Mouse (Mus musculus): ENCODE measurements around the gene L3mbtl4.

DNA sequence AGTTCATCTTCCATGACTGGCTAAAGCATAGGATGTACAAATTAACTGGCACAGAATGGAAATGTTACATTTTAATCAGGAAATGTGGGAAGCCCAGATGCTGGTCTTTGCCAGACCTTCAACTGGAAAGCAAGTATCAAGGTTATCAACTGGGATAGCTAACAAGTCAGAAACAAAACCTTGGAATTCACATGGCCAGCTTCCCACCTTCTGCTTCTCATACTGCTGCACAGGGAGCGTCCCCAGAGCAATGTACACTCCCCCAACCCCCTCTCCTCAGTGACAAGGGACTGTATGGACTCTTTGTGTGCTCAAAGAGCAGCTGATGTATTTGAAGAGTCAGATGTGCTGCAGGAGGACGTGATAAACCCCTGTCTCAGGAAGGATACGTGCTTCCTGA lies 49.0 kb downstream of the L3mbtl4 start:
- no peak for TF ChIP-seq POLR2A (IDR thresholded peaks at IDR 0.05; ENCODE audit: low read depth, low read length)
- TF ChIP-seq SMC3 (IDR thresholded peaks at IDR 0.05; ENCODE audit: low read depth, low read length) = no peak
- no peak for TF ChIP-seq CTCF (conservative IDR thresholded peaks at IDR 0.05 in 1 of 2, IDR thresholded peaks at IDR 0.05 in 1 of 2; ENCODE audit: low read depth in 2 of 2, low read length in 2 of 2)
- no peak for TF ChIP-seq MAFK (IDR thresholded peaks at IDR 0.05; ENCODE audit: insufficient replicate concordance, low read length)
- TF ChIP-seq HCFC1 (IDR thresholded peaks at IDR 0.05; ENCODE audit: low read depth, low read length) = no peak
- no peak for TF ChIP-seq CHD1 (IDR thresholded peaks at IDR 0.05; ENCODE audit: low read depth, low read length)
- no peak for TF ChIP-seq ZC3H11A (IDR thresholded peaks at IDR 0.05; ENCODE audit: low read depth, low read length)
- TF ChIP-seq RCOR1 (conservative IDR thresholded peaks at IDR 0.05; ENCODE audit: low read depth, low read length) = no peak
- TF ChIP-seq ETS1 (conservative IDR thresholded peaks at IDR 0.05; ENCODE audit: low read depth, low read length) = no peak
